Mouse (Mus musculus) retina, postnatal 7 days (tissue): ENCODE measurements around the gene Dalrd3.

ENCODE experiments used
- DNase-seq: peaks from one replicate; pipeline ENCODE4 v3.0.0-alpha.2; 2012; ENCODE audit warnings: low read depth, low spot score

Dalrd3 gene

GRCm38 (mm10) chr9:108617301-108617700 lies 47.6 kb downstream of the Dalrd3 start:
- no peak for DNase-seq
